Mouse (Mus musculus) telencephalon, adult 2 months (tissue): ENCODE results near the gene Papss2.

Source experiments
- DNase-seq: peaks from one replicate; pipeline ENCODE4 v3.0.0-alpha.2; 2011; ENCODE audit warnings: low read depth, low spot score

Papss2 gene

GRCm38 (mm10) chr19:32599436-32599835 lies 3.8 kb downstream of the Papss2 start:
- DNase-seq, result no peak

- DNase-seq, result no peak
Observed at GRCm38 (mm10) chr19:32601033-32601770, 5.6 kb downstream of the Papss2 start.

GRCm38 (mm10) chr19:32603466-32603865 lies 7.9 kb downstream of the Papss2 start:
- no peak for DNase-seq

- no peak for DNase-seq
Observed at GRCm38 (mm10) chr19:32604127-32604526, 8.5 kb downstream of the Papss2 start.

GRCm38 (mm10) chr19:32604563-32605252 lies 9.1 kb downstream of the Papss2 start:
- no peak for DNase-seq

- no peak for DNase-seq
Observed at GRCm38 (mm10) chr19:32606227-32606827, 10.7 kb downstream of the Papss2 start.

GRCm38 (mm10) chr19:32607036-32607435 lies 11.4 kb downstream of the Papss2 start:
- no peak for DNase-seq

- no peak for DNase-seq
Observed at GRCm38 (mm10) chr19:32611386-32612092, 15.9 kb downstream of the Papss2 start.

GRCm38 (mm10) chr19:32614046-32614771 lies 18.6 kb downstream of the Papss2 start:
- no peak for DNase-seq

- no peak for DNase-seq
Observed at GRCm38 (mm10) chr19:32614772-32615099, 19.1 kb downstream of the Papss2 start.

- peak; percentile 11 for DNase-seq
Observed at GRCm38 (mm10) chr19:32616646-32617045, 21.1 kb downstream of the Papss2 start.

GRCm38 (mm10) chr19:32619739-32620138 lies 24.1 kb downstream of the Papss2 start:
- no peak for DNase-seq

- DNase-seq, result no peak
Observed at GRCm38 (mm10) chr19:32620859-32621445, 25.4 kb downstream of the Papss2 start.

- no peak for DNase-seq
Observed at GRCm38 (mm10) chr19:32622142-32622541, 26.6 kb downstream of the Papss2 start.

- DNase-seq, result no peak
Observed at GRCm38 (mm10) chr19:32626768-32627331, 31.3 kb downstream of the Papss2 start.

GRCm38 (mm10) chr19:32627631-32628030 lies 32.0 kb downstream of the Papss2 start:
- DNase-seq, result no peak

GRCm38 (mm10) chr19:32628572-32629132 lies 33.1 kb downstream of the Papss2 start:
- no peak for DNase-seq

- no peak for DNase-seq
Observed at GRCm38 (mm10) chr19:32634916-32635315, 39.3 kb downstream of the Papss2 start.

GRCm38 (mm10) chr19:32637357-32638275 lies 42.0 kb downstream of the Papss2 start:
- DNase-seq, result no peak
